17 mouse cellular contexts compared by ENCODE assay signal in the genomic region with DNA sequence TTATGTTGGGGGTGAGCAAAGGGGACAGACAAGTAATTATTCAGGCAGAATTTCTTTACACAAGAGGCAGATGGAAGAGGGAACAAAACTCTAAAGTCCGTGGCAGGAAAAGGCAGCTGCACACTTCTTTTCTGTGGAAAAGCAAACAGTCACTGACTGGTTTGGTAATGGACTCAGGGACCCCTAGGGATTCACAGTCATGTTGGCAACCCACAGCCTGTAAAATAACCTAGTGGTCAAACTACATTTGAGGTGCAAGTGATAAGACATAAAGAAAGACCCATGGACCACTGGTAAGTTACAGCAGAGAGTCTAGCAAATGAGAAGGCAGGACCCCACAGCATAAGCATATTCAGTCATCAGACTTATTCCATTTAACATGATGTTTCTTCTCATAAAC.
"Had no signal": no experiment of that assay in that cellular context is flagged by ENCODE, and none has a peak within 500 bp of the region (broad histone marks: within the 10 kb centered on the region; RNA-seq: fewer than 3 reads in every experiment).

No protein-coding gene starts in this region.

- H3K9ac ChIP-seq: limb, embryonic 12.5 days; liver, embryonic 13.5 days; liver, postnatal 0 days; lung, embryonic 15.5 days; midbrain, embryonic 13.5 days had no signal

- H3K9me3 ChIP-seq: limb, embryonic 12.5 days; liver, embryonic 13.5 days; lung, embryonic 15.5 days; megakaryocyte, embryonic 14.5 days; midbrain, embryonic 13.5 days had no signal

- H3K36me3 ChIP-seq: limb, embryonic 12.5 days; liver, embryonic 13.5 days; lung, embryonic 15.5 days; midbrain, embryonic 13.5 days had no signal

- ATAC-seq: liver, postnatal 0 days; midbrain, embryonic 13.5 days had no signal

- DNase-seq: kidney, adult 11 months; kidney, adult 9 months; kidney, postnatal 36 days; layer of hippocampus, adult 9-11 months; liver; liver, embryonic 13.5 days; liver, postnatal 0 days; lung, postnatal 14 days; right cerebral cortex, postnatal 14 days; thymus, postnatal 4 days had no signal

- H3K4me1 ChIP-seq: liver, embryonic 13.5 days; lung, embryonic 15.5 days had no signal

- H3K27me3 ChIP-seq: limb, embryonic 12.5 days; liver, embryonic 13.5 days; lung, embryonic 15.5 days; megakaryocyte, embryonic 14.5 days; midbrain, embryonic 13.5 days had no signal

- H3K27ac ChIP-seq: kidney, postnatal 0 days; limb, embryonic 12.5 days; liver, embryonic 13.5 days; lung, embryonic 15.5 days; macrophage; stomach, postnatal 0 days had no signal

- H3K4me3 ChIP-seq: limb, embryonic 12.5 days; liver, embryonic 13.5 days; lung, embryonic 15.5 days; megakaryocyte, embryonic 14.5 days; midbrain, embryonic 13.5 days had no signal

- H3K4me2 ChIP-seq: limb, embryonic 12.5 days; liver, embryonic 13.5 days; lung, embryonic 15.5 days; midbrain, embryonic 13.5 days had no signal
